In the genomic region with DNA sequence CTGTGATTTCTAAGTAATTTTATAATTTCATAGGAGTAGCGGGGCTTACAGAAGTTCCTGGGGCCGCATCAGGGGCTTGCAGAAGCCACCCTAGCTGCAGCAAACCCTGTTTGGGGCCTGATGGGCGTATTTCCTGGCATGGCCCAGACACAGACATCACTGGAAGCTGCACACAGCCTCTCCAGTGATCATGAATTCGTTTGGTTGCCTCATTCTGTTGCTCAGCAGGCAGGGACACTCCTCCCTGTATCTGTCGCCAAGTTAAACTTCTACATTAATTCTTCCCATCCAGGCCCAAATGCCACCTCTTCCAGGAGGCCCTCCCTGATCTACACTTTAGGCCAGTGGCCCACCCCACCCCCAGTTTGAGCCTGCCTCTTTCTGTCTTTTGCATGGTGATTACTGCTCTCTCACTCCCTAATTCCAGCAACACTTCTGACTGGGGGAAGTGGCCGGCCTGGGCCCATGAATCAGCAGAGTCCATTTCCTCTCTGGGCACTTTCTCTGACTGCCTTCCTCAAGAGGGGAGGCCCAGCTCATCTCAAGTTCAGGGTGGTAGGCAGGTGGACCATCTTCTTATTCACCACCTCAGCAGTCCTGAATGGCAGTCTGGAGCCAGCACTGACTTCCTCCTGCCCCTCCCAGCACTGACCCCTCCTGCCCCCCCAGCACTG, we compare ENCODE assay signal across 11 mouse cellular contexts. TPM values are rescaled to one million over a fixed set of nuclear protein-coding genes. Genes with fewer than 3 reads are reported as not detected.
A peak's percentile ranks its signal among the peaks of the same experiment; 100 is the strongest.
DNase-seq lines count a peak whose midpoint lies in the region; TF ChIP-seq lines count a peak whose summit lies in the region.
"Had no signal": no experiment of that assay in that cellular context is flagged by ENCODE, and none has a peak within 500 bp of the region (broad histone marks: within the 10 kb centered on the region; RNA-seq: fewer than 3 reads in every experiment).

No protein-coding gene starts in this region.

- WGBS in bone marrow, adult 2 months, result 15% methylated on average over 6 of the region's 6 CpGs

- H3K27ac ChIP-seq in layer of hippocampus, adult 2 months, result peak overlapping the region; percentile 28; the same call in 1 of the 2 replicates
- H3K27ac ChIP-seq in bone marrow, adult 2 months (ENCODE audit: control insufficient read depth, insufficient read depth, low read depth, low read length, poor library complexity), result peak overlapping the region; percentile 89
- peak overlapping the region; percentile 63 for H3K27ac ChIP-seq in embryonic fibroblast, embryonic 13.5 days (ENCODE audit: insufficient read depth, low read length)

- no peak for TF ChIP-seq POLR2A in bone marrow, adult 2 months (IDR thresholded peaks at IDR 0.05; ENCODE audit: borderline replicate concordance, control insufficient read depth, low read depth, low read length)
- 0 out of 2 replicates have a peak, but pooled peaks have one; percentile 22 for TF ChIP-seq POLR2A in embryonic fibroblast, embryonic 13.5 days (IDR thresholded peaks at IDR 0.05; ENCODE audit: low read depth, low read length)
- no peak for TF ChIP-seq POLR2A in myocyte (IDR thresholded peaks at IDR 0.05; ENCODE audit: insufficient read length, low read depth)

- TF ChIP-seq CTCF in layer of hippocampus, adult 2 months (conservative IDR thresholded peaks at IDR 0.05), result no peak
- no peak for TF ChIP-seq CTCF in bone marrow, adult 2 months (IDR thresholded peaks at IDR 0.05; ENCODE audit: control insufficient read depth, insufficient read depth, low read length)
- no peak for TF ChIP-seq CTCF in embryonic fibroblast, embryonic 13.5 days (IDR thresholded peaks at IDR 0.05; ENCODE audit: borderline replicate concordance, insufficient read depth, low read length)

- H3K4me3 ChIP-seq in layer of hippocampus, adult 2 months, result no peak overlapping the region
- H3K4me3 ChIP-seq in bone marrow, adult 2 months (replicated peaks; ENCODE audit: control insufficient read depth, low read depth, low read length), result no peak overlapping the region
- H3K4me3 ChIP-seq in embryonic fibroblast, embryonic 13.5 days (ENCODE audit: insufficient read depth, low read length), result no peak overlapping the region
- no peak overlapping the region for H3K4me3 ChIP-seq in myocyte

- H3K36me3 ChIP-seq in myocyte (ENCODE audit: control insufficient read depth, insufficient read depth), result no peaks in the 10 kb centered on the region

- no peak overlapping the region for H3ac ChIP-seq in myocyte (ENCODE audit: control insufficient read depth, insufficient read length)

- no peaks in the 10 kb centered on the region for H3K79me2 ChIP-seq in myocyte (ENCODE audit: control insufficient read depth, insufficient read depth)

- peak overlapping the region; percentile 25 for H3K4me2 ChIP-seq in myocyte (ENCODE audit: low read depth)
- H3K4me2 ChIP-seq: lung, embryonic 14.5 days had no signal

- no peak for DNase-seq in layer of hippocampus, adult 2 months (ENCODE audit: low spot score in 2 of 2)
- DNase-seq in layer of hippocampus, postnatal 14 days (ENCODE audit: low spot score in 2 of 2), result no peak
- no peak for DNase-seq in right cerebral cortex, adult 18-20 months
- no peak for DNase-seq in ovary, adult 18-20 months (ENCODE audit: low spot score)
- DNase-seq: adrenal gland, adult 2 months; cerebellum, postnatal 10 days; kidney, adult 2 months; lung, embryonic 14.5 days had no signal

- H3K27me3 ChIP-seq in myocyte (ENCODE audit: control insufficient read depth, insufficient read depth, insufficient read length), result no peaks in the 10 kb centered on the region

- H3K4me1 ChIP-seq in bone marrow, adult 2 months (ENCODE audit: control insufficient read depth, insufficient read depth, low read length), result peaks cover 3% of the 10 kb centered on the region
- peaks cover 5% of the 10 kb centered on the region for H3K4me1 ChIP-seq in embryonic fibroblast, embryonic 13.5 days (ENCODE audit: control insufficient read depth, insufficient read depth, low read length)

TF ChIP-seq in myocyte, 11 proteins besides CTCF, POLR2A, EP300 and RAD21:
- TF ChIP-seq MAX (IDR thresholded peaks at IDR 0.05; ENCODE audit: low read depth) (no peak), MYOG (IDR thresholded peaks at IDR 0.05; ENCODE audit: control insufficient read depth in 1 of 3, insufficient read depth in 1 of 3, insufficient read length in 2 of 3, low read depth in 2 of 3) (no peak), REST (IDR thresholded peaks at IDR 0.05; ENCODE audit: insufficient read depth, insufficient read length) (no peak), TCF3 (IDR thresholded peaks at IDR 0.05; ENCODE audit: insufficient read length, low read depth) (no peak)
TF ChIP-seq in myocyte: peak in this region for 0.

RNA-seq across cellular contexts. Expression of gene Tmem189, which starts 51.0 kb away (rescaled TPM):
- 10 to 100 TPM; 43.6 to 46.9 TPM for total RNA-seq in layer of hippocampus, adult 2 months (2021)
- total RNA-seq in layer of hippocampus, postnatal 14 days (2021), result 10 to 100 TPM; 69.5 to 71.9 TPM
- polyA plus RNA-seq in bone marrow, adult 2 months (2011; ENCODE audit: insufficient read depth, insufficient read length, low replicate concordance, missing spikeins), result 20.8 and 36.2 TPM in 2 replicates
- polyA plus RNA-seq in embryonic fibroblast, embryonic 13.5 days (2011; ENCODE audit: insufficient read length, low read depth, missing spikeins), result 31.3 and 37.9 TPM in 2 replicates
- 91.9 TPM for polyA plus RNA-seq in myocyte (2012; fragmentation: generic; extraction: Trizol)

RNA-seq across cellular contexts. Expression of gene Cebpb, which starts 51.9 kb away (rescaled TPM):
- 10 to 100 TPM; 25.8 to 32.0 TPM for total RNA-seq in layer of hippocampus, adult 2 months (2021)
- 10 to 100 TPM; 18.6 to 21.7 TPM for total RNA-seq in layer of hippocampus, postnatal 14 days (2021)
- 13.0 and 19.5 TPM in 2 replicates for polyA plus RNA-seq in bone marrow, adult 2 months (2011; ENCODE audit: insufficient read depth, insufficient read length, low replicate concordance, missing spikeins)
- 43.4 and 44.0 TPM in 2 replicates for polyA plus RNA-seq in embryonic fibroblast, embryonic 13.5 days (2011; ENCODE audit: insufficient read length, low read depth, missing spikeins)
- 74.7 TPM for polyA plus RNA-seq in myocyte (2012; fragmentation: generic; extraction: Trizol)

Comparison
In these comparisons a context has a peak if more than half of its experiments do, and no peak if none do; other contexts are left out.
1. H3K27ac ChIP-seq: peak in every context shown above with its lines; median percentile 89 in bone marrow, adult 2 months; 63 in embryonic fibroblast, embryonic 13.5 days; 28 in layer of hippocampus, adult 2 months.